Mouse (Mus musculus): ENCODE data around the gene Pdp2. TPM values are rescaled to one million over a fixed set of nuclear protein-coding genes. Genes with fewer than 3 reads are reported as not detected.

Pdp2 gene
- 1 to 10 TPM; 8.4 to 8.5 TPM for total RNA-seq (2021)
- long read RNA-seq, experiment 1, full-length matches to known transcripts = 10 of 12 reads
- long read RNA-seq, experiment 1, partial matches to known transcripts = 0 of 12 reads
- long read RNA-seq, experiment 1, other reads (novel, unspliced or antisense) = 2 of 12 reads
- long read RNA-seq, experiment 2, full-length matches to known transcripts = 4 of 5 reads
- long read RNA-seq, experiment 2, partial matches to known transcripts = 0 of 5 reads
- long read RNA-seq, experiment 2, other reads (novel, unspliced or antisense) = 1 of 5 reads

GRCm38 (mm10) chr8:104591133-104591834, at the start of gene Pdp2:
Gene Pdp2 (plus strand): TSS chr8:104591451.
- TF ChIP-seq CTCF (IDR thresholded peaks at IDR 0.05) = no peak
- Histone ChIP-seq H3K27ac (peak within 1 kb of the TSS; percentile 93), H3K4me3 (peak within 1 kb of the TSS; percentile 72)
- intact Hi-C loops (cut with DNase I) = loop anchor here (2.0 kb wide), 1 partner anchor 50 kb away; the partner anchor contains the start of gene Ciao2b
- peak; percentile 91 to 93 for DNase-seq (ENCODE audit: extremely low spot score in 1 of 2, low spot score in 2 of 2)

- no peak for DNase-seq (ENCODE audit: extremely low spot score in 1 of 2, low spot score in 2 of 2)
- peak overlapping the region; percentile 98 for H3K27ac ChIP-seq
- intact Hi-C loops (cut with DNase I) = no loop called here
- H3K4me3 ChIP-seq = peak overlapping the region; percentile 65
- no peak for TF ChIP-seq CTCF (IDR thresholded peaks at IDR 0.05)
Observed at GRCm38 (mm10) chr8:104541515-104541880, 49.8 kb upstream of the Pdp2 start.

GRCm38 (mm10) chr8:104542160-104542559, 49.1 kb upstream of the Pdp2 start:
- DNase-seq (ENCODE audit: extremely low spot score in 1 of 2, low spot score in 2 of 2) = peak; percentile 68 to 75
- Histone ChIP-seq H3K4me3 (peak overlapping the region; percentile 65), H3K27ac (peak overlapping the region; percentile 98)
- no peak for TF ChIP-seq CTCF (IDR thresholded peaks at IDR 0.05)
- intact Hi-C loops (cut with DNase I) = loop anchor here (1.0 kb wide), 1 partner anchor 131 kb away; no protein-coding TSS in a partner anchor

GRCm38 (mm10) chr8:104543440-104544045, 47.7 kb upstream of the Pdp2 start:
- Histone ChIP-seq H3K27ac (no peak overlapping the region), H3K4me3 (no peak overlapping the region; the same call in 1 of the 2 replicates)
- intact Hi-C loops (cut with DNase I) = no loop called here
- TF ChIP-seq CTCF (IDR thresholded peaks at IDR 0.05) = no peak
- DNase-seq (ENCODE audit: extremely low spot score in 1 of 2, low spot score in 2 of 2) = no peak

- TF ChIP-seq CTCF (IDR thresholded peaks at IDR 0.05) = no peak
- no peak overlapping the region for H3K27ac ChIP-seq
- no peak for DNase-seq (ENCODE audit: extremely low spot score in 1 of 2, low spot score in 2 of 2)
- intact Hi-C loops (cut with DNase I) = no loop called here
- no peak overlapping the region for H3K4me3 ChIP-seq
Observed at GRCm38 (mm10) chr8:104555191-104555590, 36.1 kb upstream of the Pdp2 start.

- TF ChIP-seq CTCF (IDR thresholded peaks at IDR 0.05) = no peak
- H3K4me3 ChIP-seq = no peak overlapping the region
- no peak for DNase-seq (ENCODE audit: extremely low spot score in 1 of 2, low spot score in 2 of 2)
- no peak overlapping the region for H3K27ac ChIP-seq
- intact Hi-C loops (cut with DNase I) = no loop called here
Observed at GRCm38 (mm10) chr8:104557226-104557625, 34.0 kb upstream of the Pdp2 start.

- no peak for TF ChIP-seq CTCF (IDR thresholded peaks at IDR 0.05)
- H3K4me3 ChIP-seq = no peak overlapping the region
- intact Hi-C loops (cut with DNase I) = no loop called here
- DNase-seq (ENCODE audit: extremely low spot score in 1 of 2, low spot score in 2 of 2) = no peak
- H3K27ac ChIP-seq = no peak overlapping the region
Observed at GRCm38 (mm10) chr8:104560731-104561130, 30.5 kb upstream of the Pdp2 start.

GRCm38 (mm10) chr8:104564633-104565456, 26.4 kb upstream of the Pdp2 start:
- intact Hi-C loops (cut with DNase I) = no loop called here
- Histone ChIP-seq H3K4me3 (no peak overlapping the region), H3K27ac (no peak overlapping the region)
- TF ChIP-seq CTCF (IDR thresholded peaks at IDR 0.05) = peak; percentile 76
- DNase-seq (ENCODE audit: extremely low spot score in 1 of 2, low spot score in 2 of 2) = peak; percentile 75 to 79

- intact Hi-C loops (cut with DNase I) = no loop called here
- Histone ChIP-seq H3K4me3 (no peak overlapping the region), H3K27ac (no peak overlapping the region)
- no peak for TF ChIP-seq CTCF (IDR thresholded peaks at IDR 0.05)
- DNase-seq (ENCODE audit: extremely low spot score in 1 of 2, low spot score in 2 of 2) = no peak
Observed at GRCm38 (mm10) chr8:104565457-104565798, 25.8 kb upstream of the Pdp2 start.

GRCm38 (mm10) chr8:104569559-104569958, 21.7 kb upstream of the Pdp2 start:
- Histone ChIP-seq H3K4me3 (no peak overlapping the region), H3K27ac (no peak overlapping the region)
- peak; percentile 61 for TF ChIP-seq CTCF (IDR thresholded peaks at IDR 0.05)
- intact Hi-C loops (cut with DNase I) = no loop called here
- DNase-seq (ENCODE audit: extremely low spot score in 1 of 2, low spot score in 2 of 2) = no peak
